Mouse (Mus musculus) CD4-positive, CD25-positive, alpha-beta regulatory T cell (primary cell): Measurements from ENCODE around the gene Fbp2. TPM values are rescaled to one million over a fixed set of nuclear protein-coding genes. Genes with fewer than 3 reads are reported as not detected.

Source experiments
- polyA plus RNA-seq: library from polyadenylated mRNA; unstranded; fragments of 100-300 nt; shearing (Covaris generic); gene quantifications from one replicate; pipeline ENCODE4 v1.2.1, GENCODE M21; 2017

Fbp2 gene
- not detected for polyA plus RNA-seq

GRCm38 (mm10) chr13:62857941-62858915 is at the start of gene Fbp2:
TSS of gene Fbp2 (minus strand) at chr13:62858422.

GRCm38 (mm10) chr13:62887712-62888441 is 29.7 kb upstream of the Fbp2 start, which contains the start of gene Fbp1:
TSS of gene Fbp1 (minus strand) at chr13:62888282.

Other genes with a start within 250 kb of the Fbp2 start
- 2.0 TPM for gene 6720489N17Rik, start 234.2 kb downstream of the Fbp2 start, polyA plus RNA-seq
- 13.3 TPM for gene Platr25, start 97.7 kb downstream of the Fbp2 start, polyA plus RNA-seq
- 4.1 TPM for gene Gm5141, start 72.6 kb downstream of the Fbp2 start, polyA plus RNA-seq
- gene Fbp1, start 29.9 kb upstream of the Fbp2 start, polyA plus RNA-seq: not detected
- gene 2010111I01Rik, start 106.5 kb upstream of the Fbp2 start, polyA plus RNA-seq: 169 TPM